Mouse (Mus musculus) spleen, adult 2 months (tissue): Measurements from ENCODE around the gene Gpr34. TPM values are rescaled to one million over a fixed set of nuclear protein-coding genes. Genes with fewer than 3 reads are reported as not detected.

Experiments
- DNase-seq, 2 experiments: peaks; one replicate each; pipeline versions ENCODE4 v3.0.0 to v3.0.0-alpha.2; 2012 to 2021; ENCODE audit warnings: low spot score in 2 of 2, low read depth in 1 of 2
- H3K27ac ChIP-seq: fragments of 200-500 bp; 2 replicates; pipeline ENCODE4 v1.5.1; 2012; ENCODE audit warnings: low read length, inconsistent platforms; ENCODE audit not compliant: insufficient read depth
- H3K27me3 ChIP-seq: fragments of 200-500 bp; 2 replicates; pipeline ENCODE4 v1.6.1; 2012; ENCODE audit warnings: mild to moderate bottlenecking, moderate library complexity, low read length, inconsistent platforms; ENCODE audit not compliant: control insufficient read depth, insufficient read depth
- H3K36me3 ChIP-seq: fragments of 200-500 bp; 2 replicates; pipeline ENCODE4 v1.6.1; 2012; ENCODE audit warnings: mild to moderate bottlenecking, low read length, inconsistent platforms; ENCODE audit not compliant: control insufficient read depth, insufficient read depth
- H3K4me1 ChIP-seq: fragments of 200-500 bp; 2 replicates; pipeline ENCODE4 v1.6.1; 2011; ENCODE audit warnings: inconsistent platforms; ENCODE audit not compliant: control insufficient read depth, insufficient read depth, insufficient read length
- H3K4me3 ChIP-seq: fragments of 200-500 bp; 2 replicates; pipeline ENCODE4 v1.5.1; 2011; ENCODE audit warnings: mild to moderate bottlenecking, inconsistent platforms; ENCODE audit not compliant: insufficient read depth, insufficient read length; ENCODE audit errors: extremely low read depth
- CTCF ChIP-seq: fragments of 200-500 bp; IDR thresholded peaks from 2 replicates; pipeline ENCODE4 v1.5.1; 2011; ENCODE audit warnings: mild to moderate bottlenecking, inconsistent platforms; ENCODE audit not compliant: insufficient read depth, insufficient read length, insufficient replicate concordance; ENCODE audit errors: extremely low read depth
- POLR2A ChIP-seq: fragments of 200-500 bp; IDR thresholded peaks from 2 replicates; pipeline ENCODE4 v1.6.1; 2011; ENCODE audit warnings: low read depth, low read length, inconsistent platforms
- WGBS: fragments of 180-500 bp; shearing (Covaris S2); methylation state at CpG from one replicate; pipeline ENCODE4 v1.1.7; 2018; 5-methylcytosine and 5-hydroxymethylcytosine counted together
- polyA plus RNA-seq: library from polyadenylated mRNA; depleted of rRNA; stranded (reverse); fragments of >200 nt; gene quantifications from 2 replicates; pipeline ENCODE4 v1.2.3, GENCODE M21; 2012; rRNA removed

Gene Gpr34
- polyA plus RNA-seq = 0.54 and 0.58 TPM in 2 replicates

DNA sequence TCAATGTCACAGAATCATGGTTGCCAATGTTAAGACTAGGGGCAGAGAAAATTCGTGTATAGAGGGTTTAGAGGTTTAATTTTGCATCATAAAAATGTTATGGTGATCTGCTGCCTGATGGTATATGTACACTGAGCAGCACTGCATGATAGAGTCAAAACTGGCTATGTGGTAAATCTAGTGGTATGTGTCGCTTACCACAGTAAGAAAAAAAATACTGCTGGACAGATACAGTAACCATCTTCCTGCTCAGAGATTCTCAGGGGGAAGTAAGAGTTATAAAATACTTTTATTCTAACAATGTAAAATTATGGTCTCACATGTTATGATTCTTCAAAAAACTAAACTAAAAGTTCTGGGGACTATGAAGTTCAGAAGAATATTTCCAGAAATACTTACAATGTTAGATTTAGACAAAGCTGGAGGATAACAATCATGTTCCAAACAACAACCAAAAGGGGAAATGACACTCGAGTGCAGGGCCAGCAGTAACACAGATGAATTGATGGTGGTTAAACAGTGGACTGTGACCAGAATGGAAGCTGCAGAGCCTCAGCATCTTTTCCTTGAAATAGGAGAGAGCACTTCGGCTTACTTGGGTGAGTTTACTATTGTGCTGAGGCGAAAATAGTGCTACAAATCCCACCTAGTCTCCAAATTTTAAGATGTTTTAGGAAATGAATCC is at the start of gene Gpr34:
Gene Gpr34, plus strand, starts transcription at position 491 of the 685 bp plus-strand sequence.
- H3K36me3 ChIP-seq = no peaks in the 10 kb centered on the region
- WGBS = 28% methylated on average over 5 of the region's 5 CpGs
- TF ChIP-seq CTCF (no peak), POLR2A (no peak)
- H3K4me3 ChIP-seq = no peak within 1 kb of the TSS
- no peak for DNase-seq
- H3K4me1 ChIP-seq = peaks cover 3% of the 10 kb centered on the region; the same call in 1 of the 2 replicates
- H3K27me3 ChIP-seq = no peaks in the 10 kb centered on the region
- H3K27ac ChIP-seq = peak within 1 kb of the TSS; percentile 57; the same call in 1 of the 2 replicates

DNA sequence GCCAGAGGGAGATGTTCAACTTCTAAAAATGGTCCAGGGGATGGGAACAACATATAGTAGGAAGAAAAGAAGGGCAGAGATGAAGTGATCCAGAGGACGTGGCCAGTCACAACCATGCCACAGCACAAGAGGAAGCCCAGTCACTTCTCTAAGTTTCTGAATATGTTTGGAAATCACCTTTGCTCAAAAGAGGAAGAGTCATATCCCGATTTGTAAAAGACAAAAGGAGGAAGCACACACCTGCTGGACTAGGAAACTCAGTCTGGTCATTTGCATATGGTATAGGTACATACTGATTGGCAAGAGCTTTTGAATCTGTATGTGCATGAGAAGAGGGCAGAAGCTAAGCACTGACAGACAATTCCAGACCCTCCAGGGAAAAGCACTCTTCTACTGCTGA is 32.5 kb upstream of the Gpr34 start:
- Histone ChIP-seq H3K4me1 (no peaks in the 10 kb centered on the region; the same call in none of the 2 replicates), H3K36me3 (no peaks in the 10 kb centered on the region), H3K27ac (peak overlapping the region; percentile 12; the same call in 1 of the 2 replicates), H3K4me3 (no peak overlapping the region), H3K27me3 (no peaks in the 10 kb centered on the region)
- DNase-seq = peak in 1 of 2 experiments; percentile 42
- TF ChIP-seq CTCF = no peak
- TF ChIP-seq POLR2A = no peak
- WGBS = 35% methylated on average over 2 of the region's 2 CpGs

DNA sequence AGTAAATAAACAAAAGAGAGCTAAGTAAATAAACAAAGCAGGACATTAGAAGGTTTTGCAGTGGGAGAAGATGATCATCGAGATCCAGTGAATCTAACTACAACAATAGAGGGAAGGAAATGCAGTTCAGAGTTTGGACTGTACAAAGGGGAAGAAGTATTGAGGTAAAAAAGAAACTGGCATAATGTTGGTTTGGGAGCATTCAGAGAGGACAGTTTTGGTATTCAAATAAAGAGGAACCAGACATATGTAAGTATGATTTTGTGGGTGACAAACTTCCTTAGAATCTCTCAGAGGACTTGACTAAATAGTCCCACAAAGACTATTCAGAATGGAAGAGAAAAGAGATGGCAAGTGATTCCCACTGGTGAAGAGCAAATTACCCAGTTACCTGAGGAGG is 31.9 kb upstream of the Gpr34 start:
- Histone ChIP-seq H3K36me3 (no peaks in the 10 kb centered on the region), H3K27me3 (no peaks in the 10 kb centered on the region), H3K4me1 (no peaks in the 10 kb centered on the region; the same call in none of the 2 replicates), H3K27ac (peak overlapping the region; percentile 65), H3K4me3 (no peak overlapping the region)
- DNase-seq = no peak
- TF ChIP-seq CTCF = no peak
- TF ChIP-seq POLR2A = no peak
- 24% methylated on average over 1 of the region's 1 CpGs for WGBS

DNA sequence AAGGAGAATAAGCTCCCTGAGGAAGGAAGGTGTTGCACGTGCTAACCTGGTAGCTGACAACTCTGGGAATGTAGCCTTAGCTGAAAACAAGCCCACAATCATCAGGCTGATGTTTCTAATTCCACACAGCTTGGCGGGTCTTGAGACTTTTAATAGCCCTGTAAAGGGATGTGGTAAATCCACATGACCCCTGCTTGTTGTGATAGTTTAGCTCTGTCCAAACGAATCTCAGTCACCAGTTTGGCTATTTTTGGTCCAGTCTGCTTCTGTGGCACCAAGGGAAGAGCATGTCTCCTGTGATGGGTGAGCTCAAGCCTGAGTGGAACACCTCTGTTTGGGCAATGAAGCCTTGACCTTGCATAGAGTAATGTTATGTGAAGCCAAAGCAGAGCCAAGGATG is 25.1 kb upstream of the Gpr34 start:
- H3K4me1 ChIP-seq = no peaks in the 10 kb centered on the region
- H3K27ac ChIP-seq = no peak overlapping the region
- no peaks in the 10 kb centered on the region for H3K27me3 ChIP-seq

DNA sequence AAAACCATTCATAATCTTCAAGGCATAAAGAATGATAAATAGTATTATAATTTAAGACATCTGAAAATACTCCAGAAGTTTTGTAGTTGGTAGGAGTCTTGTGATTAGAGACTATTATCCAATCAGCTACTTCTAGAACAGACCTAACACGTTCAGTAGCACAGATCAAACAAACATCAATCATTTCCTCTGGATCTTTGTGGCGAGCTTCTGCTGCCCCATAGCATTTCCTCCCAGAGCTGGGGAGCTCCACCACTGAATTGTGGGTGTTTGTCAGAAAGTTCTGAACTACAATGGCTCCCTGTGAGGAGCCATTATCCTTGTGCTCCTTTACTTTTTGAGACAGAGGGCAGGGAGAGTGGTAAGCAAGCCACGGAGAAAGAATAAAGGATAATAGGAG is 24.1 kb upstream of the Gpr34 start:
- H3K36me3 ChIP-seq = no peaks in the 10 kb centered on the region
- 48% methylated on average over 3 of the region's 3 CpGs for WGBS
- H3K4me3 ChIP-seq = no peak overlapping the region
- H3K27me3 ChIP-seq = no peaks in the 10 kb centered on the region
- TF ChIP-seq POLR2A = no peak
- no peak for TF ChIP-seq CTCF
- no peak overlapping the region for H3K27ac ChIP-seq
- no peaks in the 10 kb centered on the region for H3K4me1 ChIP-seq
- peak in 1 of 2 experiments; percentile 3 for DNase-seq

More for the DNA sequence above, 25.1 kb upstream of the Gpr34 start:
- no peak for DNase-seq
- no peaks in the 10 kb centered on the region for H3K36me3 ChIP-seq
- no peak for TF ChIP-seq POLR2A
- no peak for TF ChIP-seq CTCF
- WGBS = 37% methylated on average over 3 of the region's 3 CpGs
- no peak overlapping the region for H3K4me3 ChIP-seq

DNA sequence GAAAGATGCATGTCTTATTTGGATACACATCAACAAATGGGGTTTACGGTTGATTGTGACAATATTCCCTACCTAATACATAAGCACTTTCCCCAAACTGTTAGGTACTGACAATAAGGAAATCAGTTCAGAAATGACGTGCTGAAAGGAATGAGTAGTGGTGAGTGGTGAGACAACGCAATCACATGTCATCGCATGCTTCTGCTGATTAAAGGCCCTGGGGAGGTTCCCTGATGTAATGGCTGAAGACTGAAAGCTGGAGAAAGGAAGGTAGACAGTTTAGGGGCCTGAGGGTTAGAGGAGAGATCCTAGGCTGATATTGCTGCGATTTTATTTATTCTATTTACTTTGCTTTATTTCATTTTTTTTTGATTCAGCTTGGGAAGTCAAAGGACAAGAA is 20.8 kb upstream of the Gpr34 start:
- Histone ChIP-seq H3K36me3 (no peaks in the 10 kb centered on the region), H3K4me1 (no peaks in the 10 kb centered on the region), H3K27ac (no peak overlapping the region), H3K27me3 (no peaks in the 10 kb centered on the region), H3K4me3 (no peak overlapping the region)
- TF ChIP-seq CTCF (no peak), POLR2A (no peak)
- WGBS = 84% methylated on average over 5 of the region's 5 CpGs
- no peak for DNase-seq

DNA sequence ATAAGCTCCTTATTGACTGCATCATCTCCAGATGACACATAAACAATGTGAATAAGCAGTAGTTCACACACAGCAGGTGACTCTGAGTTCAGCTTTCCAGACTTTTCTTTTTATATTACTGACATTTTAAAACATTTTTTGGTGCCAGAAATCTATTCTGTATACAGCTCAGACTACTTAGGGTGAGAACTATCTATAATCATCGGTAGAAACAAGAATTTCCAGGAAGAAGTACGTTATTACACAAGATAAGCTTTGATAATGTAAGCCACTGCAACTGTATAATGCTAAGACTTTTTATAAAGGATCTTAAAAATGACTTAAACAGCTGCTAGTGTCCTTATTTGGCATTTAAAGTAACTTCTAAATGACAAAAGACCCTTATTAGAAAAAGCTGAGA is 19.8 kb upstream of the Gpr34 start:
- no peaks in the 10 kb centered on the region for H3K27me3 ChIP-seq
- no peaks in the 10 kb centered on the region for H3K36me3 ChIP-seq
- H3K4me1 ChIP-seq = no peaks in the 10 kb centered on the region
- H3K4me3 ChIP-seq = no peak overlapping the region
- no peak for DNase-seq
- WGBS = 58% methylated on average over 2 of the region's 2 CpGs
- no peak overlapping the region for H3K27ac ChIP-seq
- TF ChIP-seq POLR2A (no peak), CTCF (no peak)
